Mouse (Mus musculus) heart, embryonic 11.5 days (tissue): Measurements from ENCODE around the gene 4933430I17Rik. TPM values are rescaled to one million over a fixed set of nuclear protein-coding genes. Genes with fewer than 3 reads are reported as not detected.

Experiments used
- ATAC-seq: fragments of 200-750 bp; cut with Nextera tagmentation; replicated peaks from 2 replicates; pipeline ENCODE4 v1.8.0; 2017; ENCODE audit warnings: moderate library complexity; ENCODE audit not compliant: insufficient number of reproducible peaks, low FRiP score, low TSS enrichment
- H3K27ac ChIP-seq: fragments of 300-500 bp; sonication (generic); 2 replicates; pipeline ENCODE4 v1.5.1; 2014; ENCODE audit warnings: mild to moderate bottlenecking, low read depth, low read length
- H3K27me3 ChIP-seq: fragments of 300-500 bp; sonication (generic); 2 replicates; pipeline ENCODE4 v1.6.1; 2014; ENCODE audit warnings: mild to moderate bottlenecking, low read length, mixed read lengths; ENCODE audit not compliant: control insufficient read depth, insufficient read depth
- H3K36me3 ChIP-seq: fragments of 300-500 bp; sonication (generic); 2 replicates; pipeline ENCODE4 v1.6.1; 2014; ENCODE audit warnings: mild to moderate bottlenecking, low read length, moderate library complexity, mixed read lengths; ENCODE audit not compliant: control insufficient read depth, insufficient read depth
- H3K4me1 ChIP-seq: fragments of 300-500 bp; sonication (generic); 2 replicates; pipeline ENCODE4 v1.6.1; 2014; ENCODE audit warnings: low read length; ENCODE audit not compliant: control insufficient read depth, insufficient read depth
- H3K4me2 ChIP-seq: fragments of 300-500 bp; sonication (generic); 2 replicates; pipeline ENCODE4 v1.6.1; 2014; ENCODE audit warnings: mild to moderate bottlenecking, moderate library complexity
- H3K4me3 ChIP-seq: fragments of 300-500 bp; sonication (generic); 2 replicates; pipeline ENCODE4 v1.5.1; 2014; ENCODE audit warnings: low read depth, low read length
- H3K9ac ChIP-seq: fragments of 300-500 bp; sonication (generic); 2 replicates; pipeline ENCODE4 v1.6.1; 2014; ENCODE audit warnings: mild to moderate bottlenecking, low read depth, low read length, moderate library complexity
- H3K9me3 ChIP-seq: fragments of 300-500 bp; sonication (generic); replicated peaks from 2 replicates; pipeline ENCODE4 v1.6.1; 2016; ENCODE audit warnings: low read length; ENCODE audit not compliant: control insufficient read depth
- WGBS: fragments of 180-500 bp; shearing (Covaris S2); extraction: QIAGEN DNeasy Blood & Tissue Kit; methylation state at CpG from one replicate; pipeline ENCODE4 v1.1.7; 2014; ENCODE audit not compliant: insufficient replicate concordance; 5-methylcytosine and 5-hydroxymethylcytosine counted together
- polyA plus RNA-seq: library from polyadenylated mRNA; unstranded; fragments of >200 nt; fragmentation: Nextera tagmentation; extraction: Ambion mirVana; gene quantifications from 2 replicates; pipeline ENCODE4 v1.2.1, GENCODE M21; 2014

The 4933430I17Rik gene
- polyA plus RNA-seq, 1 experiment from 2014 or later: 0.34 TPM

- Histone ChIP-seq H3K9ac (no peak overlapping the region), H3K4me2 (no peak overlapping the region), H3K4me1 (no peaks in the 10 kb centered on the region), H3K4me3 (no peak overlapping the region), H3K27me3 (no peaks in the 10 kb centered on the region), H3K36me3 (no peaks in the 10 kb centered on the region), H3K27ac (no peak overlapping the region), H3K9me3 (no peaks in the 10 kb centered on the region)
- ATAC-seq: no peak
- WGBS: 72% methylated on average over 3 of the region's 3 CpGs
Observed at GRCm38 (mm10) chr4:62541802-62542201, 16.6 kb downstream of the 4933430I17Rik start.

DNA sequence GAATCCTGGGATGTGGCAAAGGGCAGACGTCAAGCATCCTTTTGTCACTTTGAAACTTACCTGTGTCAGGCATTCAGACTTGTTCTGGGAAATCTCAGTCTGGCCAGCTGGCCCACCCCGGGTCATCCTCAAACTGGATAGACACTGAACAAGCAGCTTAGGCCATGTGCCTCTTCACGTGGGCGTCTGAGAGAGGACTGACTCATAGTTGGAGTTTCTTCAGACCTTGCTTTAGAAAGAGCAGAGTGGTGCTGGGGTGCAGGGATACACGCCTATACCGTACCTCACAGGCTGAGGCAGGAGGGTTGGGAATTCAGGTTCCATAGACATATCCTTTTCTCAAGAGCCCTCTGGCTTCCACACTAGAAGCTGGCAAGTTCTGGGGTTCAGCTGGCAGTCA is 18.6 kb downstream of the 4933430I17Rik start:
- Histone ChIP-seq H3K4me2 (no peak overlapping the region), H3K4me1 (no peaks in the 10 kb centered on the region), H3K9me3 (no peaks in the 10 kb centered on the region), H3K4me3 (no peak overlapping the region), H3K27ac (no peak overlapping the region), H3K9ac (no peak overlapping the region), H3K27me3 (no peaks in the 10 kb centered on the region), H3K36me3 (no peaks in the 10 kb centered on the region)
- WGBS: 78% methylated on average over 6 of the region's 6 CpGs
- ATAC-seq: no peak

DNA sequence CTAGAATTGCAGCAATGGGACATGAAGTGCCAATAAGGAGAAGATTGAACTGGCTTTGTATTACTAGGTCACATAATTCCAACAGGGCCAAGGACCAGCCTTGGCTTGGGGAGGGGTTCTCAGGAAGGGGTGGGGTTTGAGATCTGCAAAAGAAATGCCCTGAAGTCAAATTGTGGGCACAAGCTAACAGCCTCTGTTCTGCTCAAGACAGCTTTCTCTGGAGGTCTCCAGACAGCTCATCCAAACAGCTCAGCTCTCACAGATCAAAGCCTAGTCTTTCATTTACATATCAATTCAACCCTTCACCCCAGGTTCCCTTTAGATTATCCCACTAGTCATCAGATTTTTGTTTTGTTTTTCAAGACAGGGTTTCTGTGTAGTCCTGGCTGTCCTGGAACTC is 19.6 kb downstream of the 4933430I17Rik start:
- H3K9ac ChIP-seq: no peak overlapping the region
- H3K9me3 ChIP-seq: no peaks in the 10 kb centered on the region
- H3K4me1 ChIP-seq: no peaks in the 10 kb centered on the region
- no peak for ATAC-seq
- H3K27me3 ChIP-seq: no peaks in the 10 kb centered on the region
- no peaks in the 10 kb centered on the region for H3K36me3 ChIP-seq
- H3K4me2 ChIP-seq: no peak overlapping the region
- no peak overlapping the region for H3K27ac ChIP-seq
- H3K4me3 ChIP-seq: no peak overlapping the region

DNA sequence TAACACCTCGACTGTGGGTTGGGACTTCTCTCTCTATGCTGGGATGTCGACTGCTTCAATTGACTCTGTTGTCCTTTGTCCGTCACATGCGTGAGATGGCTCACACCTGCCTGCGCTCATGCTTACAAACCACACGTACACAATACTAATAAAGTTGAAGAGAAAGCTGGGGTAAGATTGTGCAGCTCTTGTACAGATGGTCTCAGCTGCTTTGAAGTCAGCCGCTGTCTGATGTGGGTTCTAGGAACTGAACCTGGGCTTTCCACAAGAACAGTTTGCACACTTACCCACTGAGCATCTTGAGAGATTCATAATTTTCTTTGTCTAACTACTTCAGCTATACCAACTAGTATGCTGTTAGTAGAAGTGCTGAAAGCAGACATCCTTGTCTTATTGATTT is 26.8 kb downstream of the 4933430I17Rik start:
- Histone ChIP-seq H3K9ac (no peak overlapping the region), H3K36me3 (no peaks in the 10 kb centered on the region), H3K4me2 (no peak overlapping the region), H3K9me3 (no peaks in the 10 kb centered on the region), H3K27ac (no peak overlapping the region), H3K4me1 (peaks cover 3% of the 10 kb centered on the region; the same call in 1 of the 2 replicates), H3K4me3 (no peak overlapping the region), H3K27me3 (no peaks in the 10 kb centered on the region)
- no peak for ATAC-seq
- WGBS: 81% methylated on average over 7 of the region's 7 CpGs

GRCm38 (mm10) chr4:62557436-62557835 is 32.3 kb downstream of the 4933430I17Rik start:
- Histone ChIP-seq H3K4me1 (peaks cover 9% of the 10 kb centered on the region; the same call in 1 of the 2 replicates), H3K4me3 (no peak overlapping the region), H3K4me2 (no peak overlapping the region), H3K27ac (no peak overlapping the region), H3K27me3 (peaks cover 11% of the 10 kb centered on the region), H3K36me3 (no peaks in the 10 kb centered on the region), H3K9ac (no peak overlapping the region), H3K9me3 (no peaks in the 10 kb centered on the region)
- no peak for ATAC-seq
- 52% methylated on average over 3 of the region's 3 CpGs for WGBS

GRCm38 (mm10) chr4:62559797-62560329 is 34.7 kb downstream of the 4933430I17Rik start, which contains the start of gene Rgs3:
Rgs3 (plus strand) TSS chr4:62559847.
- H3K4me3 ChIP-seq: no peak within 1 kb of the TSS
- H3K27ac ChIP-seq: no peak within 1 kb of the TSS
- H3K9me3 ChIP-seq: no peaks in the 10 kb centered on the region
- H3K4me2 ChIP-seq: no peak within 1 kb of the TSS
- no peak within 1 kb of the TSS for H3K9ac ChIP-seq
- H3K27me3 ChIP-seq: peaks cover 35% of the 10 kb centered on the region
- ATAC-seq: 0 out of 2 replicates have a peak, but pooled peaks have one; percentile 9
- 41% methylated on average over 6 of the region's 6 CpGs for WGBS
- H3K36me3 ChIP-seq: no peaks in the 10 kb centered on the region
- H3K4me1 ChIP-seq: peaks cover 9% of the 10 kb centered on the region; the same call in 1 of the 2 replicates

- Histone ChIP-seq H3K27ac (no peak overlapping the region), H3K27me3 (peaks cover 48% of the 10 kb centered on the region), H3K36me3 (no peaks in the 10 kb centered on the region), H3K9me3 (no peaks in the 10 kb centered on the region), H3K4me2 (no peak overlapping the region), H3K4me3 (no peak overlapping the region), H3K9ac (no peak overlapping the region), H3K4me1 (0 out of 2 replicates have a peak, but pooled peaks cover 6% of the 10 kb centered on the region)
- ATAC-seq: no peak
- WGBS: 27% methylated on average over 4 of the region's 4 CpGs
Observed at GRCm38 (mm10) chr4:62560963-62561629, 35.9 kb downstream of the 4933430I17Rik start.

DNA sequence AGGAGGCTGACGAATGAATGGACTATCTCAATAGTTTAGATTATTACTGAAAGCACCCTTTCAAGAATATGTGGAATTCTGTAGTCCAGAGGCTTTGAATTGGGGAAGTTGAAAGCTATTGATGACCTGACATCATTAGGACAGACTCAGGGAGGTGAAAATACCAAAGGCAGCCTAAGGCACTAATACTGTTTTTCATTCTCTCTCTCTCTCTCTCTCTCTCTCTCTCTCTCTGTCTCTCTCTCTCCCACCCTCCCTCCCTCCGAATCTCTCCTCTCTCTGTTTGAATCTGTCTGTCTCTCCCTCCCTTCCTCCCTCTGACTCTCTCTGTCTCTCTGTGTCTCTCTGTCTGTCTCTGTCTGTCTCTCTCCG is 36.4 kb downstream of the 4933430I17Rik start:
- WGBS: 57% methylated on average over 3 of the region's 3 CpGs
- no peak for ATAC-seq
- H3K27ac ChIP-seq: no peak overlapping the region

DNA sequence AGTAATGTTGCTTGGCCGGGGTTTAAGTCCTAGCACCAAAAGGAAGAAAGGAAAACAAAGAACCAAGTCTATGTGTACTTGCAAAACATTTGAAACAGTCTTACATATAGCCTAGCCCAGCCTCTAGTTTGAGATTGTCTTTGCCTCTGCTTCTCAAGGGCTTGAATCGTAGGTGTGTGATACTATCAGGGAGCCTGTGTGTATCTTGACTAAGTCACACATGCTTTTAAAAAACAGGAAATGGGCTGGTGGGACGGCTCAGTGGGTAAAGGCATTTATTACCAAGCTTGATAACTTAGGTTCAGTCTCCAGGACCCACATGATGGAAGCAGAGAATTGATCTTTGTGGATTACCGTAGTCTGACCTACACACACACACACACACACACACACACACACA is 36.8 kb downstream of the 4933430I17Rik start:
- no peak for ATAC-seq
- H3K9ac ChIP-seq: no peak overlapping the region
- 62% methylated on average over 4 of the region's 4 CpGs for WGBS

More for the DNA sequence above, 36.4 kb downstream of the 4933430I17Rik start:
- no peaks in the 10 kb centered on the region for H3K36me3 ChIP-seq
- H3K4me1 ChIP-seq: 0 out of 2 replicates have a peak, but pooled peaks cover 9% of the 10 kb centered on the region
- H3K27me3 ChIP-seq: peaks cover 52% of the 10 kb centered on the region
- H3K9ac ChIP-seq: no peak overlapping the region
- no peak overlapping the region for H3K4me3 ChIP-seq
- H3K4me2 ChIP-seq: no peak overlapping the region
- no peaks in the 10 kb centered on the region for H3K9me3 ChIP-seq

More for the DNA sequence above, 36.8 kb downstream of the 4933430I17Rik start:
- Histone ChIP-seq H3K4me1 (0 out of 2 replicates have a peak, but pooled peaks cover 9% of the 10 kb centered on the region), H3K27me3 (peaks cover 54% of the 10 kb centered on the region), H3K36me3 (no peaks in the 10 kb centered on the region), H3K9me3 (no peaks in the 10 kb centered on the region), H3K4me2 (no peak overlapping the region), H3K27ac (no peak overlapping the region), H3K4me3 (no peak overlapping the region)
